Mouse (Mus musculus) kidney, adult 2 months (tissue): ENCODE measurements at regions not wholly inside any gene's neighbourhood (a gene's known extent, or its start where the extent isn't known, plus 50 kb on each side); places are given as distances from the start of the nearest gene placed in this dataset.

Experiments used
- CTCF ChIP-seq: fragments of 200-500 bp; conservative IDR thresholded peaks from 2 replicates; pipeline ENCODE4 v1.5.1; 2011; ENCODE audit warnings: low read depth, mild to moderate bottlenecking, control low read depth, low read length, moderate library complexity, mixed read lengths; ENCODE audit not compliant: insufficient read depth, insufficient read length
- POLR2A ChIP-seq: fragments of 200-500 bp; IDR thresholded peaks from one replicate; pipeline ENCODE4 v1.6.1; 2011; ENCODE audit warnings: low read depth, low read length, control low read depth

GRCm38 (mm10) chr3:129038877-129039276, 160.8 kb upstream of the Pitx2 start:
- no peak for TF ChIP-seq CTCF
- no peak for TF ChIP-seq POLR2A
